Mouse (Mus musculus): ENCODE data around the gene Ccdc102a. TPM values are rescaled to one million over a fixed set of nuclear protein-coding genes. Genes with fewer than 3 reads are reported as not detected.
"Not testable (repeated sequence)": the region's sequence is repeated elsewhere in the genome, so short reads cannot be mapped to it uniquely, and the experiment has no call there.

Ccdc102a gene
- total RNA-seq, 2 experiments from 2014 or later = 1.4 TPM; not detected in 1

- not testable (repeated sequence) for ATAC-seq (replicated peaks; ENCODE audit: low FRiP score, poor library complexity, severe bottlenecking)
Measured at GRCm38 (mm10) chr8:94854761-94855160, 63.1 kb downstream of the Ccdc102a start.

Other genes starting within 250 kb of the Ccdc102a start
- not detected in 2 replicates for gene Pllp, start 221.8 kb downstream of the Ccdc102a start, total RNA-seq (2015; ENCODE audit: low replicate concordance)
- gene Pllp, start 221.8 kb downstream of the Ccdc102a start, total RNA-seq (2017; ENCODE audit: low replicate concordance) = not detected in 2 replicates
- 1.0 and 2.5 TPM in 2 replicates for gene Ccl22, start 172.5 kb downstream of the Ccdc102a start, total RNA-seq (2015; ENCODE audit: low replicate concordance)
- 0.68 and 1.4 TPM in 2 replicates for gene Ccl22, start 172.5 kb downstream of the Ccdc102a start, total RNA-seq (2017; ENCODE audit: low replicate concordance)
- 0.63 TPM in 1 of 2 replicates, not detected in the other for gene Cx3cl1, start 146.1 kb downstream of the Ccdc102a start, total RNA-seq (2015; ENCODE audit: low replicate concordance)
- 0.77 and 2.4 TPM in 2 replicates for gene Cx3cl1, start 146.1 kb downstream of the Ccdc102a start, total RNA-seq (2017; ENCODE audit: low replicate concordance)
- gene Ccl17, start 107.6 kb downstream of the Ccdc102a start, total RNA-seq (2015; ENCODE audit: low replicate concordance) = not detected in 2 replicates
- 0.77 TPM in 1 of 2 replicates, not detected in the other for gene Ccl17, start 107.6 kb downstream of the Ccdc102a start, total RNA-seq (2017; ENCODE audit: low replicate concordance)
- gene Coq9, start 79.8 kb downstream of the Ccdc102a start, total RNA-seq (2015; ENCODE audit: low replicate concordance) = 4.4 and 10.7 TPM in 2 replicates
- 27.3 and 54.5 TPM in 2 replicates for gene Coq9, start 79.8 kb downstream of the Ccdc102a start, total RNA-seq (2017; ENCODE audit: low replicate concordance)
- 16.7 and 30.3 TPM in 2 replicates for gene Ciapin1, start 79.7 kb downstream of the Ccdc102a start, total RNA-seq (2015; ENCODE audit: low replicate concordance)
- 27.0 and 27.2 TPM in 2 replicates for gene Ciapin1, start 79.7 kb downstream of the Ccdc102a start, total RNA-seq (2017; ENCODE audit: low replicate concordance)
- 29.8 and 37.4 TPM in 2 replicates for gene Polr2c, start 60.6 kb downstream of the Ccdc102a start, total RNA-seq (2015; ENCODE audit: low replicate concordance)
- 26.9 and 36.0 TPM in 2 replicates for gene Polr2c, start 60.6 kb downstream of the Ccdc102a start, total RNA-seq (2017; ENCODE audit: low replicate concordance)
- 1.2 and 1.5 TPM in 2 replicates for gene Dok4, start 41.8 kb downstream of the Ccdc102a start, total RNA-seq (2015; ENCODE audit: low replicate concordance)
- 4.0 and 6.0 TPM in 2 replicates for gene Dok4, start 41.8 kb downstream of the Ccdc102a start, total RNA-seq (2017; ENCODE audit: low replicate concordance)
- 0.19 and 1.0 TPM in 2 replicates for gene Adgrg5, start 5.6 kb upstream of the Ccdc102a start, total RNA-seq (2015; ENCODE audit: low replicate concordance)
- gene Adgrg5, start 5.6 kb upstream of the Ccdc102a start, total RNA-seq (2017; ENCODE audit: low replicate concordance) = 0.85 TPM in 1 of 2 replicates, not detected in the other
- 28.2 and 32.1 TPM in 2 replicates for gene Adgrg1, start 56.7 kb upstream of the Ccdc102a start, total RNA-seq (2015; ENCODE audit: low replicate concordance)
- gene Adgrg1, start 56.7 kb upstream of the Ccdc102a start, total RNA-seq (2017; ENCODE audit: low replicate concordance) = 7.1 and 7.5 TPM in 2 replicates
- 24.2 and 30.9 TPM in 2 replicates for gene Adgrg3, start 99.6 kb upstream of the Ccdc102a start, total RNA-seq (2015; ENCODE audit: low replicate concordance)
- gene Adgrg3, start 99.6 kb upstream of the Ccdc102a start, total RNA-seq (2017; ENCODE audit: low replicate concordance) = 20.9 and 34.9 TPM in 2 replicates
- gene Drc7, start 137.0 kb upstream of the Ccdc102a start, total RNA-seq (2015; ENCODE audit: low replicate concordance) = not detected in 2 replicates
- gene Drc7, start 137.0 kb upstream of the Ccdc102a start, total RNA-seq (2017; ENCODE audit: low replicate concordance) = 1.3 TPM in 1 of 2 replicates, not detected in the other
- gene Katnb1, start 163.1 kb upstream of the Ccdc102a start, total RNA-seq (2015; ENCODE audit: low replicate concordance) = 1.7 and 1.9 TPM in 2 replicates
- gene Katnb1, start 163.1 kb upstream of the Ccdc102a start, total RNA-seq (2017; ENCODE audit: low replicate concordance) = 9.1 and 12.3 TPM in 2 replicates